Mouse (Mus musculus): ENCODE results near the gene Gga3.
A peak's percentile ranks its signal among the peaks of the same experiment; 100 is the strongest.

The Gga3 gene

DNA sequence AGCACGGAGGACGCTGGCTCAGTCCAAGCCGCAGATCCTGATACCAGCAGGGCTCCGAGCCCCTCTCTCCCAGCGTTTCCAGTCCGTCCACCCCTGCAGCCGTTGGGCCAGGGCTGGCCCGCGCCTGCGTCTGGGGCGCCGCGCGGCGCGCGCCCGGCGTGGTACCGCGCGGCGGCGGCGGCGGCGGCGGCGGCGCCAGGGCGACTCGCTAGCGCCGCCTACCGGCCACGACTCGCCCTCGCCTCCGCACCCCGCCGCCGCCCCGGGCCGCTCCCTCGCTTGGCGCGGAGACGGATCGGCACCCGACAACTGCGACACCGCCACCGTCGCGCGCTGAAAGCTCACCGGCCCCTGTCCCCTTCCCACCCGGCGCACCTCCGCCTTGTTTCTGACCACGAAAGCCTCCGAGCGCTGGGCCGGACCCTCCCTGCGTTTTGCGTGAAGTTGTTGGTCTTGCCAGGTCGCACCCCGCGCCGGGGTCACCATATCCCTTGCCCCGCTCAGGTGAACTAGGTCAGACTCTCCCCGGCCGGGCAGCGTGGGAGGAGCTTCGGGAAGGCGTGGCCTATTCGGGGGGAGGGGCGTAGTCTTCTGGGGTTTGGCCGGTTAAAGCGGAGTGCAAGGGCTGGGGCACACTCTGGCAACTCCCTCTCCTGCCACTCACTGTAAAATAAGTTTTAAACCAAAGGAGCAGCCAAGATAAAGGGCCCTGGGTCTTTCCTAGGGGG is 8.7 kb upstream of the Gga3 start, which contains the start of gene Mif4gd:
Gene Mif4gd, minus strand, starts transcription at position 560 of the 728 bp plus-strand sequence.
- DNase-seq (ENCODE audit: low read depth, low spot score): peak; percentile 95

DNA sequence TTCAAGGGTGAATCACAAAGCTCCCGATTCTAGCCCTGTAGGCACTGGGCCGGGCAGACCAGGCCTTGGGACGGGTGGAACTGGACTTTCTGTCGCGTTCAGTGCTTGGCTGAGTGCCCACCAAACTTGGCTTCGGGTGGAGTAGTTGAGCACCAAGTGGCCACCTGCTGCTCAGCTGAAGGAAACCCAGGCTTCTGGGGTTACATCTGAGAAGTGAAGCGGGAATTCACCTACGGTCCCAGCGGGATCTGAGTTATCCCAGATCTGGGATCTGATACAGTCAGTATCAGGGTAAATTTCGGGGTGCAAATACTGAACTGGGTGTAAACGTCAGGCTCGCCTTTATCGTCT is 8.2 kb upstream of the Gga3 start:
- no peak for DNase-seq (ENCODE audit: low read depth, low spot score)

DNA sequence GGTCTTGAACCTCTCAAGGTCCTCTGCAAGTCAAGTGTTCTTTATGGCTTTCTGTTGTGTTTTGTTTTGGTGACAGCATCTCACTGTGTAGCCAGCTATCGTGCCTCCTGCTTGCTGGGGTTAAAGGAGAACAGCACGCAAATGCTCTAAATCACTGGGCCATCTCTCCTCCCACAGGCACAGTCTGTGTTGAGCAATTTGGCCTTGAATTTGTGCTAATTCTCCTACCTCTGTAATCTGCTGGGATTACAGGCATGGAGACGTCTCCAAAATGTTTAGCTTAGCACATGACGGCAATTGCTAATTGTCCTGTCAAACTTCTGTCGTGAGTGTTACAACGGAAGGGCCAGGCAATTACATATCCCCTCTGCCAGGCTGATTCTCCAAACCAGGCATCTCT is 7.3 kb upstream of the Gga3 start:
- no peak for DNase-seq (ENCODE audit: low read depth, low spot score)

DNA sequence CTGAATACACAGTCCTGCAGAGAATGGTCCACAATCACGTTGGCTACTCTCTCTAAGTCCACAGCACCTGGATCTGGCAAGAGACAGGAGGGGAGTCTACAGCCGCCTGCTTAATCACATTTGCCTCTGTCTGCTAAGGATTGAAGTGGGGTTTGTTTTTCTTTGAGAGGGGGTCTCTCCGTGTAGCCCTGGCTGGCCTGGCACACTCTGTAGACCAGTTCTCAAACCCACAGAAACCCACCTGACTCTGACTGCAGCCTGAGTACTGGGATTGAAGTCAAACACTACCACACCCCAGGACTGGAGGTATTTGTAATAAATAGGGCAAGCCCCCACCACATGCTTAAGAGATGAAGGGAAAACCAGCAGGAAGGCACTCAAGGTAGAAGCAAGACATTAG is 5.7 kb upstream of the Gga3 start:
- DNase-seq (ENCODE audit: low read depth, low spot score): no peak

DNA sequence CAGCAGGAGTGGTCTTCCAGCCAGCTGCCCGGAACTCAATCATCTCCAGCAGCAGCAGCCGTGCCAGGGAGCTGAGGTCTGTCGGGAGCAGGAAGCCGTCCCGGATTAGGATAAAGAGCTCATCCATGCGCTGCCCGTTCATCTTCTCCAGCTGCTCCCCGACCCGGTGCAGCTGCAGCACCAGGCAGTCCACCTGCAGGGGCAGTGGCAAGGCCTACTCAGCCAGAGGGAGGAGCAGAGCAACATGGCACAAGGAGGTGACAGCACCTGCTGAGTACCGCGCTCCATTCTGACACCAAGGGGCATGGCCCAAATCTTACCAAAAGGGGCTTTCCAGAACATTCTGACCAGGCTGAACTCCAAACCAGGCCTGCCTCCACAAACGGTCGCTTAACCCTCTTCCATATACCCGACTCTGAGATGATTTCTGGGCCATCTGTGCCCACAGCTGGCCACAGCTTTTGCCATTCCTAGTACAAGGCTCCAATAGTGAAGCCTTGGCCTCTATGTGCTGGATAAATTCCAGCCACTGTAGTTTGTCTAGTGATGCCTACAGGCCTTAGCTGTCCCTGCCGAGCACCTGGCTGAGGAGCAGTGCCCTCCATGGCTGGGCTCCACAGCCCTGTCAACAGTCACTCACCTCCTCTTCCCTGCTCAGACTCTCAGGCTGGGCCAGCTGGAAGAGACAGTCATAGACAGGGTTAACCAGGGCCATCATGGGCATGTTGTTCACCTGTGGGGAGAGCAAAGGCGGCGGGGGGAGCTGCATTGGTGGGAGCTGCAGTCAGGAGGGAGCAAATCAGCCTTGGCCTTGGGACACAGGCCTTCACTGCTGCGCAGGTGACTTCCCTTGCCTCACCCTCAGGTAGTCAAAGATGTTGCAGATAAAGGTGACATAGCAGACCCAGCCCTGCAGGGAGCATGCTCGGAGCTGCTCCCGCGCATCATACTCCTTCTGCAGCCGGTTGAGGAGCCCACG is 4.9 kb upstream of the Gga3 start:
- DNase-seq (ENCODE audit: low read depth, low spot score): no peak

DNA sequence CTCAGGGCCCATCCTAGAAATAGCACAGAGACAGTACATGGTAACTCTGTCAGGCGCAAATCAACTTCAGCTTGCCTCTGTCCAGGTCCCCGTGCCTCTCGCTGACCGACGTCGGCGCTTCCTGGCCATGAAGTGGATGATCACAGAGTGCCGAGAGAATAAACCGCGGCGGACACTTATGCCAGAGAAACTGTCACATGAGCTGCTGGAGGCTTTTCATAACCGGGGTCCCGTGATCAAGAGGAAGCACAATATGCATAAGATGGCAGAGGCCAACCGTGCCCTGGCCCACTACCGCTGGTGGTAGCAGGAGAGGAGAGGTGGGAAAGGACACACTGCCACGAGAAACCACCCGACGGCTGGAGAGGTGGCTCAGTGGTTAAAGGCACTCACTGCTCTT is 2.9 kb upstream of the Gga3 start:
- DNase-seq (ENCODE audit: low read depth, low spot score): no peak

DNA sequence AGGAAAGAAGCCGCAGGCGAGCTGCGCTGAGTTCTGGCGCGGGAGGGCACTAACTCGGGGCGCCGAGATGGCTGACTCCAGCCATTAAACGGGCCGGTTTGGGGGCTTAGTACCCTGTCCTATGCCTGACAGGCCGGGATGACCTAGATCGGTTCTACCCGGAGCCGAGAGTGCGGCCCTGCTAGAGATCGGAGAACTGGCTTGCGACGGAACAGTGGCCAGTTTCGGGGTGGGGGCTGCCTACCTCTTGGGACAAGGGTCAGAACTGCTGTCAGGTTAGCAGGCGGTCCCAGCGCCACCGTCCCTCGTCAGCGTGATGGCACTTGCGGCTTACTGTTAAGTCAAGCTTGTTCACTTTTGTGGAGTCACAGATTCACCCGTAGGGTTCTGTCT is 449 bp upstream of the Gga3 start:
- no peak for DNase-seq (ENCODE audit: low read depth, low spot score)

DNA sequence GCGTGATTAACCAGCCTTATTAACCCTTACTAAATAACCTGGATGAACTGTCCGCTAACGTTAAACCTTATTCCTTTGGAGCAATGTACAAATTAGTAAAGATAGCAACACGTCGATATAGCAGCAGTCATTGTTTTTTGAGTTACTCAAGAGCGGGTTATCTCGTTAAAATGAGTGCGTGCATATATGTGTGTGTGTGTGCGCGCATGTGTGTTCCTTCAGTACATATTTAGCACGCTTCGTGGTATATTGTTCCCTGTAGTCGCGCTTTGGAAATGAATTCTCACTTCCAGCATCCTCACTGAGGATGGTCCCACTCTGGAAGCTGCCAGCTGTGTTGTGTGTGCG is 749 bp downstream of the Gga3 start:
- DNase-seq (ENCODE audit: low read depth, low spot score): no peak

DNA sequence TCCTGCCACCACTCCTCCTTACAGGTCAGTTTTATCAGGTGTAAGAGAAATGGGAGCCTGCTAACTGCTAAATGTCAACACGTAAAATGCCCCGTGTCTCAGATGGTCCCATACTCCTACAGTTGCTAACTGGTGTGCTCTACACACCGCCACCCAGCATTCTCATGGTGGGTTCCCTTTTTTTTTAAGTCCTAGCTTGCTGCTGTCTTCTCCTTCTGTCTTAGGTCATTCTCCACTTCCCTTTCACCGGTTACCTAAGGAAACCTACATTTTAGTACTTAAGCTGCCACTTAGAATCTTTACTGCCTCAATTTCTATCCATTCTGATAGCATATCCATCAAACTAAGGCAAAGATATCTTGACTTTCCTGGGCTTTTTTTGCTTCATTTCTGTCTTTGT is 2.7 kb downstream of the Gga3 start:
- no peak for DNase-seq (ENCODE audit: low read depth, low spot score)

DNA sequence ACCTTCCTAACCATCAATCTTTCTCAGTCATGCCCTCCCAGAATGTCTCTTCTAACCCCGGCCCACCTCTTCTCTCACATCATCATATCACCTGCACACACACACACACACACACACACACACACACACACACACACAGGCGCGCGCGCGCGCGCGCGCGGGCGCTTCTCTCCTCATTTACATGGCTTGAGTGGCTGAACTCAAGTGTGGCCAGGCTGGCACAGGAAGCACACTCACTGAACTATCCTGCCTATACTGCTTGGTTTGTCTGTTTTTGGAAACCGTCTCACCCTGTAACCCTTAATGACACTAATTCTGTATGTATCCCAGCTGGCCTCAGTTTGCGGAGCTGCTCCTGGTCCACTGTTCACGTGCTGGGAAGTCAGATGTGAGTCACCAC is 3.1 kb downstream of the Gga3 start:
- no peak for DNase-seq (ENCODE audit: low read depth, low spot score)

DNA sequence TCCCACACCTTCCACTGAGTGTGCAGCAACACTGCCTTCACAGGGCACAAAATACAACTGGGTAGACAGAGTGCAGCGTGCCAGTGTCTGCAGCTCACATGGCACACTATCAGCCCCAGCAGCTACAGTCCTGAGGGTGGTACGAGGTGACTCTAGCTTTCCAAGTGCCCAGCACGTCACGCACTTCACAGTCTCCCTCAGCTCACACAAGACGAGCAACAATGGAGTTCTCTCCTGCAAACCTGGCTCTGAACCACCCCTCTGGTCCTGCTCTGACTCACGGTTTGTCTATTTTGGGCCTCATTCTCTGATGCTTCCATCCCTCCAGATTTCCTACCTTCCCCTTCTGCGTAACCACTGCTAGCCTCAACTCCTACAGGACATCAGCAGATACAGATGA is 4.1 kb downstream of the Gga3 start:
- DNase-seq (ENCODE audit: low read depth, low spot score): no peak

DNA sequence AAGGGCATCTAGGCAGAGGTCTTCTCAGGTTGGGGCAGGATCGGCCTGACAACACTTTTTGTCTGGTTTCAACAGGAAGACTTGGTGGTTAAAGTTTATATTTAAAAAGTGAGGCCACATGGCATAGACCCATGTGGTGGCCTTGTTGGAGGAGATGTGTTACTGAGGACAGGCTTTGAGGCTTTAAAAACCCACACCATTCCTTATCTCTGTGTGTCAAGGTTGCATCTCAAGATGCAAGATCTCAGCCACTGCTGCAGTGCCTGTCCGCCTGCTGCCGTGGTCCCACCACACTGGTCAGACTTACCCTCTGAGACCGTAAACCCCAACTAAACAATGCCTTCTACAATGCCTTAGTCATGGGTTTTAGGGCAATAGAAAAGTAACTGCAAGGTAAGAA is 5.5 kb downstream of the Gga3 start:
- DNase-seq (ENCODE audit: low read depth, low spot score): no peak

DNA sequence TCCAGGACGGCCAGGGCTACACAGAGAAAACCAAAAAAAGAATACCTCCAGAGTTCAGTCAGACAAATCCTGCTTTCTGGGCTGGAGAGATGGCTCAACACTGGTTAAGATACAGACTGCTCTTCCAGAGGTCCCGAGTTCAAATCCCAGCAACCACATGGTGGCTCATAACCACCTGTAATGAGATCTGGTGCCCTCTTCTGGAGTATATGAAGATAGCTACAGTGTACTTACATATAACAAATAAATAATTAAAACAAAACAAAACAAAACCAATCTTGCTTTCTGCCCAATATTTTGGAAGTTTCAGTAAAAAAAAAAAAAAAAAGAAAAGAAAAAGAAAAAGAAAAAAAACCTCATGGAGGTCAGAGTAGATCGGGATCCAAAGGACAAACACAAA is 8.6 kb downstream of the Gga3 start:
- no peak for DNase-seq (ENCODE audit: low read depth, low spot score)

DNA sequence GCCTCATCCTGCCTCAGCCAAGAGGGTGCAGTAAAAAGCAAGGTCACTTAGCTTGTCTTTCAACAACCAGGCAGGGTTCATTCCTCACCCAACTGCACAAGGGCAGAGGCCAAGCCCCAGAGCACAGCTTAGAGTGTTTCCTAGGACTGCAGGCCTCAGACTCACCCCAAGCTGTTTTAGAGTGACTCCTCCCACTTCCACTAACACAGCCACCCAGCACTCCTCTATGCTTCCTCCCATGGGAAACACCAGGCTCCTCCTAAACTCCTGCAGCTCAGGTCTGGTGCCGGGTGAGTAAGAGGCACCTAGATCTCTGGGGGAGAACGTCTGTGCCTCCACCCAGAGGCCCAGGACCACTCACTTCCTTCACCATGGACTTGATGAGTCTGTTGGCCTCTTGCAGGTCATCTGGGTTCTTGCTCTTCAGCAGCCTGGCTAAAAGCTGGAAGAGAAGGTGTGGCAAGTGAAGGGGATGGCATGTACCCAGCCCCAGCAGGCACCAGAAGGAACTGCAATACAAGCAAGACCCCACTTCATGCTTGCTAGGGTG is 13.2 kb downstream of the Gga3 start:
- DNase-seq (ENCODE audit: low read depth, low spot score): no peak

DNA sequence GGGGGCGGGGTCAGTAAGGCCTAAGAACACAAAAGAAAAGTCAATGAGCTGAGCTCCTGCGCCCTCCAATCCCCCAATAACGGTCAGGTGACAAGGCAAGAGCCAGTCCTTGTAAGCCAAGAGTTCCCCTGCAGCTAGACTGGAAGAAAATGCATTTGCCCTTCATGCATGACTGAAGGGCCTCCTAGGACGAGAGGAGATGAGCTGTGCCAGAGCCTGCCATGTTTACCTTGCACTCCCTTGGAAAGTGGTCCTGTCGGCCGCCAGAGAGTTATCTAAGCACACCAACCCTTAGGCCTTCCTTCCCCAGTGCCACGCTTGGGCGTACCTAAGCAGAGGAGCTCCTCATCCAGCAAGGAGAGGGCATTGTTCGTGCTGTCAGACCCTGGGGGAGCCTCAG is 15.9 kb downstream of the Gga3 start:
- DNase-seq (ENCODE audit: low read depth, low spot score): no peak

DNA sequence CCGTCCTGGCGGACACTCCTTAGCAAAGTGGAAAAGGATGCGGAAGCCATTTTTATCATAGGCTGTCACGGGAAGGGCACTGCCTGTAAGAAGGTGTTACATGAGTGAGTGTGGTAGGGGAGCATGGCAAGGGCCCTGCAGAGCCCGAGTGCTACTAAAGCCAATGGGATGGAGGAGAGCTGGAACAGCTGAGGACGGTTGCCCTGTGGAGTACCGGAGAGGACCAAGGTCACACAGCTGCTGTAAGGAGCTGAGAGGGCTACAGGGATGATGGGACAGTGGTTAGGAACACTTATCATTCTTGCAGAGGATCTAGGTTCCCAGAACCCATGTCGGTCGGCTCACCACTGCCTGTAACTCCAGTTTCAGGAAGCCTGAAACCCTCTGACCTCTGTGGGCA is 17.4 kb downstream of the Gga3 start:
- no peak for DNase-seq (ENCODE audit: low read depth, low spot score)

DNA sequence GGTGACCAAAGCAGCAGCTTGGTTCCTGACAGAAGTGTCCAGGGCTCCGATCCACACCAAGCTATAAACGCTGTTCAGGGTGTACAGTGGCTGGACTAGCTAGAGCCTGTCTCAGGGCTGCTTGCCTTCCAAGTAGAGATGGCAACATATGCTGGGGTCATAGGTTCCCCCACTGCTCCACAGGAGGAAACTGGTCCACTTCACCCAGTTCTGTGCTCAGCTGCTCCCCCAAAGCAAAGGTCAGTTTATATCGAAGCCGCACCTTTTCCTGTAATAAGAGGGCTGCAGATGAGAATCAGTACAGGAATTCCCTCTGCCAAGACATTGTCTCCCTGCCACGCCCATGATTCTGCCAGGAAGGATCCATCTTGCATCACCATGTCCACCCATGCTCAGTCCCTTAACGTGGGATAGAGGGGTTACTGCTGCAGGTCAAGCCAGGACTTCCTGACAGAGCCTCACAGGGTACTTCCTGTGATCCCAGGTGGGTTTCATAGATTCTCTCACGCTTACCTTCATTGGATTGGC is 18.2 kb downstream of the Gga3 start:
- no peak for DNase-seq (ENCODE audit: low read depth, low spot score)

DNA sequence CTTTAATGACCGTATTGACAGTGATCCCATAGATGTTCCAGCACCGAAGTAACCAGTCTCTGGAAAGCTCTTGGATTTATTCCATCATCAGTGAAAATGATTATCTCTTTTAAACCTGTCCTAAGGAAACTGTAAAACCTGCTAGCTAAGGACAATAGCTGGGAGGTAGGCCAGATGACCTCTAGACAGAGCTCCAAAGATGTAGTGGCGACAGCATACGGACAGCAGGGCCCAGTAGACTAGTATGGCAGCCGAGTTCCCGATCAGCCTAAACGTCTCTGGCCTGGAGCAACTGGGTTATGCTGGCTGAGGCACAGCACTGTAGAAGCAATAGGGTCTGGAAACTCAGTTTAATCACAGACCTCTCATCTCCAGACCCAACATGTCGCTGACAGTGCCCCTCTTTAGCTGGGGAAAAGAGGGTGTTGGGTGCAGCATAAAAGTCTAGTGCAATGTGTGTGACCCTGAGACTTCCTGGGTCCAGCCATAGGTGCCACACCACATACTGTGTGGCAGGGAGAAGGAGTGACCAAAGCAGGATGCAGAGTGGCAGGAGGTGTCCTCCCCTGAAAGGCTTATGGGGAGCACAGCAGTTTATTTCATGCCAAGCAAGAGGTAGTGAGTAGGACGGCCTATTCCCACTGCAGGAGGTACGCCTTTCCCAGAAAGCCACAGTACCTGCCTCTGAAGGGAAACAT is 19.3 kb downstream of the Gga3 start:
- DNase-seq (ENCODE audit: low read depth, low spot score): no peak

DNA sequence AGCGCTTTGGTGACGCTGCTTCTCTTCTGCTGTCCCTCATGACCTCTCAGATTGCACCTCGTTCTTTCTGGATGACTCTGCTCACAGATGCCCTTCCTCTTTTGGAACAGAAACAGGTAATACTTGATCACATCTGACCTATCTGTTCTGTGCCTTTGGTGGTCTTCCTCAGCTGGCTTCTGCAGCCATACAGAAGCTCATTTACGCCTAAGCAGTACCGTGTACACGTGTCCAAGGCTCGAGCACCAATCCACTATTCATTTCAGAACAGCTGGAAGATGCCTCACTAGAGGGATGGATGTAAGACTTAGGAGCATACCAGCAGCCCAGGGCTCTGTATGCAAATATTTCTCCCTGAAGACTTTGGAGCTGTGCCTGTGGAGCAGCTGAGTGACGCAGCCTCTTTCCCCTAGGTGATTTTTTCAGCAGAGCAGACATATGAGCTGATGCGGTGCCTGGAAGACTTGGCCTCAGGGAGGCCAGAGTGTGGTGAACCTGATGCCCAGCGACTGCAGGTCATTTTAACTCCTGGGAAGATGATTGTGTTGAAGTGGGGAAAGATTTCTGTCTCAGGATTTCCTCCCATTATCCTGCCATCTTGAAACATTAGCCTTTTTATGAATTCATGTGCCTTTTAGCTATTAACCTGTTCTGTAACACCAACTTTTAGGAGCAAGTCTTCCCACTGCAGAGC is 20.8 kb downstream of the Gga3 start:
- no peak for DNase-seq (ENCODE audit: low read depth, low spot score)

DNA sequence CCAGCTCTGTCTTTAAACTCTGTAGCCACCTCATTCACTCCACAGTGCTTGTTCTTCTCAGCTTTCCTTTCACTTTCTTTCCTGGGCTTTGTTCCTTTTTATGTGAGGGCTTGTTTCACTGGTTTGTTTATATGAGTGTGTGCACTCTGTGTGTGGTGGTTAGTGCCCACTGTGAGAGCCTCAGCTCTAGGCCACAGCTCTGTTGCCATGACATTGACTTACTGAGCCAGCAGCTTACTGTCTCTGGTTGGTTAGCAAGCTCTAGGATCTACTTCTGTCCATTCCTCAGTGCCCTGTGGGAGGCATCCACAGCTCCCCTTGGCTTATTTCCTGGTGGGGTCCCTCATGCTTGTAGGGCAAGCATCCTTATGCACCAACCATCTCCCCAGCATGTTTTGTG is 24.8 kb downstream of the Gga3 start:
- no peak for DNase-seq (ENCODE audit: low read depth, low spot score)

DNA sequence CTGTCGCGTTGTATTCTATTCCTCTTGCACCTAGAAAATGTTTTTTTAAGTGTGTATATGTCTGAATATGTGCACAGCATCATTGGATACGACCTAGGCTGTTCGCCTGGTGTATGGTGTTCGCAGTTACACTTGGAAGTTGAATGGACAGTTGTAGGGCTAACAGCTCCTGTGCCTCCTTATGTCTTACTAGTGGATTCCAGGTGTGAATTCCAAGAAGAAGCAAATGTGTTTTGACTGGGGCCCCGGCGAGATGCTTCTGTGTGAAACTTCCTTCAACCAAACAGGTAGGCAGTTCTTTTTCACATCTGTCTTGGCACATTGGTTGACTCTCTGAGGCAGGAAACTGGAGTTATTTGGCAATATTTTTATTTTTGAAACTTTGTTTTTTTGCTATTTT is 38.9 kb downstream of the Gga3 start:
- DNase-seq (ENCODE audit: low read depth, low spot score): no peak

All from WW6 (cell line).